Mouse (Mus musculus): ENCODE measurements around the gene Ermn. TPM values are rescaled to one million over a fixed set of nuclear protein-coding genes. Genes with fewer than 3 reads are reported as not detected.

Ermn gene
- under 1 TPM in 1 of 2 experiments, not detected in 1; 0.17 TPM for polyA plus RNA-seq (2017; shearing (Covaris generic))

DNA sequence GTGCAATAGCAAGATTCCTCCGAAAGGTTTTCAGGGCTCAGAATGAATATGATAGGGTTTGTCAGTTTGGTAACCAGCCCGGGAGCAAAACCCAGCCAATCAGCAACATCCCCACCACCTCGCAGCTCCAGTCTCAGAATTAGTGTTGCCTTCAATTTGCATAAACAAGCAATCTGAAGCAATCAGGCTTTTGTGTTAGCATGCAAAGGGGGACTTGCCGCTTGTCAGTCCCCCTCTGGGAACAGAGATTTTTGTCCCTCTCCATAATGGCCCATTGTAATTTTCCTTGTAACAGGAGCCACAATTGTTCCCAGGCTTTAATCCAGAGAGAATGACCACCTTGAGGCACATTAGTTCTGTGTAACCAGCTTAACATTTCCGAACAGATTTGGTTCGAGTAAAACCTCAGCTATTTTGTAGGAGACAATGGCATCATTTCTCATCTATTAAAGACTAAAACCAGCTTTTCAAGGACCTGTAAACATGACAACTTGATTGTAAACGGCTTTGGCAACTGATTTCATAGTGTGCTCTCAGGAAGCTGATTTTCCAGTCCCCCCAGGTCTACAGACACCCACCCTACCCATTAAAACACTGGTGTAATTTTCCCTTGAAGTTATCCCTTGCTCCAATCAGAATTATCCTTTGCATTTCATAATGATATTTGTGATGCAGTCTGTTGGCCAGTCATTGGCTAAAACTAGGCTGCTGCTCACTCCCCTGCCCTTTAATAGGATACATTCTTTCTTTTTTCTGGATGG is at the start of gene Ermn:
TSS of gene Ermn (minus strand) at position 44 of the 761 bp plus-strand sequence.
- no peak for ATAC-seq

DNA sequence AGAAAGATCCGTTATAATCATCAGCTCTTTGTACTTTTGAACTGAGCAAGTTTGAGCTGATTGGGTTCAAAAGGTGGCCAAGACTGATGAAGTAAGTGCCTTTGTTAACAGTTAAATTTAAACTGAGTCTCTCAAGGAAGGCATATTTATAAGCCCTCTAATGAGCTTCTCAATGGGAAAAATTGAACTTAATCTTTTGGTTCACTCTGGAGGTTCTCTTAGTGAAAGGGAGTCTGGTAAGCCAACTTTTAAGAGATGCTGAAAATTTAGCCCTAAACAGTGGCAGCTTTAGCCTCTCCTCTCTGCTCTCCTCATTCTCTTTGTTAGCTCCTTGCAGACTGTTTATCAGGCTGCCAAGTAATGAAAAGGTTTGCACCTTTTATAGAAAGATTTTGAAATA is 42.2 kb upstream of the Ermn start:
- ATAC-seq = no peak

DNA sequence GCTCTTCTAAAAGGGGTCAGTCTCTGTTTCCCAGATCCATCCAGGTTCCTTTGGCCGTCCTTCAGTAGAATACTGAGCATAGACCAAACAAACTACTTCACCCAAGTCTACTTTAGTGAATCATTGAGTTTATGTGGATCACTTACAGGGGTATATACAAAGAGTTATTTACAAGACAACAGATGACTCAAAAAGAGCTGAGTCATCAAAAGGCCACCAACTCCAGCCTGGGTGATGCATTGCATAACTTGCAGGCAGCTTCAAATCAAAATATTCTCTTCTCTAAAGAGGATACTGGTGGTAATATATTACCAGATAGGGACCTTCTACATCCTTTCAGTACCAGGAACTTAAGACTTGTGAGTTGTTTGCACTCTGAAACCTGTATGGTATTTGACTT is 33.8 kb upstream of the Ermn start:
- no peak for ATAC-seq

DNA sequence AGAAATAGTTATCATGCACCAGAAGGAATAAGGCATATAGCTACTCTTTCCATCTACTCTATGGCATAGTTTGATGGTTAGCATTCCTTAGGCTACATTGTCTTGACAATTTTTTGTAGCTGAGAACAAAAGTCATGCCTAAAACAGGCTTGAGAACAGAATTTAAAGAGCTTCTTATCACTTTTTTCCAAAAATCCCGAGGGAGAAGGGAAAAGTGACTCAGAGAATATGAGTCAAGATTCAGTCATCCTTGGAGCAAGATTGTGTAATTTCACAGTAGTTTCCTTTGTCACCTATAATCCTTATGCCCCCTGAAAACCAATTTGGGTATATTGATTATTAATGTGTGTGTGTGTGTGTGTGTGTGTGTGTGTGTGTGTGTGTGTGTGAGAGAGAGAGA is 27.2 kb upstream of the Ermn start:
- ATAC-seq = no peak

DNA sequence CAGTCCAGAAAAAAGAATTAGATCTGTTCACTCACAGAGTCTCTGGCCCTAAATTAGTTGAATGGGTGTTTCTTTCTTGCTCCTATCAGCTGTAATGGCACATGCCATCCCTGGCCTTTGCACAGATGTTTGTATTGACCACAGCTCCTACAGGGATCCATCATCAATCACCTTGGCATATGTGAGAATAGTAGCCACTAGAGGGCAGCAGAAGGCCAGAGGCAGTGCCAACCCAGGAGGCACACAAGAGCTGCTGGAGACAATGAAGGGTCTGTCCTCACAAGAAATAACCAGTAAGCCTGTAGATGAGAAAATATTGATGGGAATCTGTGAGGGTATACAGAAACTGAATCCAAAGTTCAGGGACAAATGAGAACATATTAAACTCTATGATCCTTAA is 2.7 kb upstream of the Ermn start:
- ATAC-seq = peak; percentile 97

DNA sequence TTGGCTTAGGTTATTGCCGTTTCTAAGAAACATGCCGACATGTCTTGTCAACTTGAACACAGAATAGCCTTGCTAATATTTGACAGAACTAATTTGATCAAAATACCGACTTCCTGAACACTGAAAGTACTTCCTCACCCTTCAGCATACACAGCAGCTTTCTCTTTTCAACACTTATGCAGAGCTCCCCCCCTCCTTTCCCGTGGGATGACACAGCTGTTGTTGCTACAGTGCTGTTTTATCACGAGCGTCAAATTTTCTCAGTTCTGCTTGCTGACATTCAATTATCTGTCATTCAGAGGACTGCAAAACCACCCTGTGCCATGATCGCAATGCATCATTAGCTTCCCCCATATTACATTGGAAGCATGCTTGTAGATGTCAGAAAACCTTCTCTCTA is 10.8 kb downstream of the Ermn start:
- ATAC-seq = no peak

DNA sequence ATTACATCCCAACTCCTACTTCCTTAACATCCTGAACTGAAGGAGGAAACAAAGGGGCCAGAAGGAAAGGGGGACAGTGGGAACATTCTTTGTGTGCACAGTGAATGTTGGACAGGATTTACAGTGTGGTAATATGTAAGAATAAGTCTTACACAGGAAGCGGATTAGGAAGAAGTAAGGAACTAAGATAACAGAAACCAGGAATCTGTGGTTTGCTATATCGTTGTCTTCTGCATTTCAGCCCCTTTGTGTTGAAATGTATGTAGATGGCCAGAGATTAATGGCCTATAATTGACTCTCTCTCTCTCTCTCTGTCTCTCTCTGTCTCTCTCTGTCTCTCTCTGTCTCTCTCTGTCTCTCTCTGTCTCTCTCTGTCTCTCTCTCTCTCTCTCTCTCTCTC is 15.7 kb downstream of the Ermn start:
- ATAC-seq = no peak

DNA sequence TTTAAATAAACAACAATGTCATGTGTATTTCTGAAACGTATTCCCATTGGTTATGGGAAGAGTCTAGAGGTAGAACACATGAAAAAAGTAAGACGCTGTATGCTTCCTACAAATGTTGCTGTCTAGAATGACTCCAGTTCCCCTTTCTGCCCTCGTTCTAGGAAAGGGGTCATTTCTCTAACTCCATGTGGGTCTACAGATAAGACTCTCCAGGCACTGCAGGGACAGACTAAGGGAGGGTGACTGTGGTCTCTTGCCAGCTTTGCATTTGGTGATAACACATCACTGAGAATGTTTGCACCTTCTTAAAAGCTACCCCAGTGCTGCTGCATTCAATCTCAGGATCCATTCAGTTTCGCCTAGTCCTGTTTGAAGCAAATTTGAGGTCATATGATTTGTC is 17.0 kb downstream of the Ermn start:
- ATAC-seq = no peak

DNA sequence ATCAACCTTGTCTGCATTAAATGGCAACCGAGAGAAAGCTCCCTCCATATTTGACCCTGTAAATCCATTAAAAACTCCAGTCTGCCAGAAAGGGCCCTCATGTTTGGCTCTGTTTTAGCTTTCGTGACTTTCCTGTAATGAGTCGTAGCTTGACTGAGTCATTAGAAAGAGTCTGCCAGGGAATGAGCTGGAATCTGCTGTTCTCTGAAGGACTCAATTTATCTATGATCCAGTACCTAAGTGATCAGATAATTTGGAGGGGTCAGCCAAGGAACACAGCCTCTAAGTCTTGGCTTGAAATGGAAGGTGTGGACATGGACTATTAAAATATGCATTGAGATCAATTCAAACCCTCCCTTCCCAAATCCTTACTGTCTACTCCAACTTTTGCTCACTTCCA is 21.2 kb downstream of the Ermn start:
- no peak for ATAC-seq

DNA sequence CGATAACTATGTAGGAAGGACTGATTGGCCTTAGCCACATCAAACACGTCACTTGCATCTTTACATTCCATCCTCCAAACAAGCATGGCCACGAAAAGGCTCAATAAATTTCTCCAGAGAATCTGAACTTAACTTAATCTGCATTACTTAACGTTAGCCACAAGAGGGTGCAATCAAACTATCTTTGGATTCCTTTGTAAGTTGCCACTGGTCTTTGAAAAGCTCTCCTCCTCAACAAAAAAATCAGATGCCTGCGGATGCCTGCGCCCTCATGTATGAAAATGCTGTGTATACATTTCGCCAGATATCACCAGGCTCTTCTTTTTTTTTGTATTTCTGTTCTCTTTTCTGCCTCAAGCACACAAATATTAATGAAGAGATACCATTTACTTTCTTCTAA is 23.3 kb downstream of the Ermn start:
- peak; percentile 87 for ATAC-seq

DNA sequence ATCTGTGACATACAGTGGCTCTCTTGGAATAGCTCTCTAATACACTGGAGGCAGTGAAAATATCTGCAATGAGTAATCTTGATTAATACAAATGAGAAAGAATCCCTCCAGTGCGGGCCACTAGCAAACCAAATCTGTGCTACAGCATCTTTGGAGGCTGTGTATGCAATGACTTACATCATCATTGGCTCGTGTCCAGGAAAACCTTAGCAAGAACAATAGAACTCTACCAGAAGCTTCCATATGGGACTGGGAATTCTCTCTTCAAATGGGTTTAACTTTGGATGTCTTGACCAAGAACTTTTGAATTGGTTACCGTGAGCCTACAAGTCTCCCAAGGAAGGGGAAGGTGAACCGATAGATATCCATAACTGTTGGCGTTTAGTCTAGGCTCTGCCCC is 25.9 kb downstream of the Ermn start:
- no peak for ATAC-seq

DNA sequence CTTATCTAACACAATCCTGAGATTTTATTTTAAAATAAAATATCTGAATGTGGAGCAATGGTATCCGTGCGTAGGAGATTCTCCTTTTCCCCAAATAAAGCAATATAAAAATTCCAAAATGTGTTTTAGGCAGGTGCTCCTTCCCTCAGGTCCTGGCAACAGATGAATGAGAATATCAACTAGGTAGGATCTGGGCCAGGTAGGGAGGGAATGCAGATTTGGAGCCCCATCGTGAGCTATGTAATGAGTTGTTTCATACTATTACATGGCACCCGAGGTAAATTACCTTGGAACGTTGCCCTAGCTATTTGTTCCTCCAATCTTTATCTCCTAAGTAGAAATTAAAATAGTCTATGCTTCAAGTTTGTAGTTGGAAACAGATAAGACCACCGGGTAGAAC is 29.1 kb downstream of the Ermn start:
- ATAC-seq = no peak

DNA sequence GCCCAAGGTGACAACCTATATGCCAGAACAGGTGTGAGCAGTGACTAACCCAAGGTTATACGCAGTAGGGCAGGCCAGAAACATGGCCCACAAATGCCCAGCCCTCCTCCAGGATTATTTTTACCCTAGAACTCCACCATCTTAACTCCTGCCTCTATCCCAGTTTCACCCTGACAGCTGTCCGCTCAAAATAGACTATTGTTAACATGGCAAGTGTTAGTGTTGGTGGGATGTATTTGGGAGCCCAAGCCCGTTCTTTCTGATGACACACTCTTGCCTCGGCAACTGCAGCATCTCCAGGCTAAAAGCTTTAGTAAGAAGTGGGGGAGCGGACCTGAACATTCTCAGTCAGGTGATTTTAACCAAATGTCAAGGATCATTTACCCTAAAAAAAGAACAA is 45.6 kb downstream of the Ermn start:
- ATAC-seq = no peak

DNA sequence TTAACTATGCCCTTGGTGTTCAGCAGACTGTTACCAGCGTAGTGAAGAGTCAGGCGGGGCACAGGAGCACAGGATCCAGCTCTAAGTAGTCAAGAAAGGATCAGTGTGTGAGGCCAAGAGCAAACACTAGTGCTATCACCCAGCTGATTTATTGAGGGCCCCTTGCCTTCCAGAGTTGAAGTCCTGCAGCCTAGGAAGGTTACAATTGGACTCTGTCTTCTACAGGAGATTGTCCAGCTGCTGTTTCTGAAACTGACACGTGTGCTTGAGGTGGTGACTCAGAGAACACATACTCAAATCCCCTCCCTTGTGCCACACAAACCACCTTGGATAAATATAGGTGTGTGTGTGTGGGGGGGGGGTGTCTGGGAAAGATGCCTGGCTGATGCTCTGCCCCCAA is 51.2 kb downstream of the Ermn start:
- ATAC-seq = no peak

DNA sequence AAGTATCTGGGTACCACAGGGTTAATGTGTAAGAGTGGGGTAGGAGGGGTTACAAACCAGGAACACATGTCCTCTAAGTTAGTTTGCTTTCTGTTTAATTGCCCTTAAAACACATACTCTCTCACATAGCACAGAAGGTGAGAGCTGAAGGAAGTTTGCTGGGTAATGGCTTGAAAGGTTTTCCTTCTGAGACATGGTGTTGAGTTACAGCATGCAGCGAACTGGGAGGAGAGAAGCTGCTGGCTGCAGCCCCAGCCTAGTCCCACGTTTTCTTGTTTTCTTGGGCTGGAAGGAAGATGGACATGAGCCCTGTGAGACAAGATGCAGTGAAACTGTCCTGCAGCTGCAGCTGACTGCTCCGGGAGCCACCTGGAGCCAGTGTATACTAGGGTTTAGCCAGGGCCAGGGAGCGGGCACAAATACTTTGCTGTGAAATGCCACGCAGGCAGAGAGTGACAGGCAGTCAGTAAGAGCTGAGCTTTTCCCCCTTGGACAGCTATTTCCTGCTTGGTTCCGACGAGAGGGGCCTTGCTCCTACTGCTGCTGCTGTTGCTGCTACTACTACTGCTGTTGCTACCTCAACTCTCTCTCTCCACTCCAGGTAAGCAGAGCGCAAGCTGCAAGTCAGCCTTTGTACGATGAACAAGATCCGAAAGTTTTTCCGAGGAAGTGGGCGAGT is 54.8 kb downstream of the Ermn start, which contains the start of gene Galnt5:
TSS of gene Galnt5 (plus strand) at position 133 of the 679 bp plus-strand sequence.
- ATAC-seq = no peak

Other genes starting within 250 kb of the Ermn start
- not detected for gene Galnt5, start 55.0 kb downstream of the Ermn start, polyA plus RNA-seq (2017; shearing (Covaris generic))
- 100 to 1,000 TPM; 430 to 456 TPM for gene Cytip, start 142.7 kb upstream of the Ermn start, polyA plus RNA-seq (2017; shearing (Covaris generic))

Data from CD4-positive, CD25-positive, alpha-beta regulatory T cell, adult 4 months (primary cell).